Mouse (Mus musculus) liver, adult 2 months (tissue): ENCODE results near the gene Ttll5.

ENCODE experiments used
- CTCF ChIP-seq: fragments of 200-500 bp; IDR thresholded peaks from 2 replicates; pipeline ENCODE4 v1.5.1; 2011; ENCODE audit warnings: low read depth, low read length, control low read depth
- POLR2A ChIP-seq: fragments of 200-500 bp; IDR thresholded peaks from 2 replicates; pipeline ENCODE4 v1.6.1; 2011; ENCODE audit warnings: low read length, control low read depth; ENCODE audit not compliant: insufficient read depth; ENCODE audit errors: extremely low read depth

DNA sequence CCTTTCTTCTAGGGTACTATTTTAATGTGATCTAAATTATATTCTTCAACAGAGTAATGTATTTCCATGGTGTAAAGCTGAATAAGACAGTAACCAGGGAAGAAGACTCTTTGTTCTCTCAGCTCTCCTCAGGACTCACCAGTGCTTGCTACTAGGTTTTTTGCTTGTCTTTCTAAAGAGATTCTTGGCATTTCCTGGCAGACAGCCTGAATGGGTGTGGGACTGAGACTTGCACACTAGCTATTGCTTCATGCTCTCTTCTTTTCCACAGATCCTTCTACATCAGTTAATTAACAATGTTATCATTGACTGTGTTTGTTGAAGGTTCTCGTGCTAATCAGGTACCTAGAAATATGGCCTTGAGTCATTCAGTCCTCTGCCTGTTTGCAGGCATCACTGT, 29.8 kb downstream of the Ttll5 start:
- no peak for TF ChIP-seq POLR2A
- TF ChIP-seq CTCF, result no peak
